Mouse (Mus musculus): ENCODE measurements around the gene Disp3. TPM values are rescaled to one million over a fixed set of nuclear protein-coding genes. Genes with fewer than 3 reads are reported as not detected.

The Disp3 gene
- polyA plus RNA-seq, 1 experiment from 2014 or later: 0.28 TPM

GRCm38 (mm10) chr4:148215264-148215900 lies 72.4 kb downstream of the Disp3 start:
- H3K9me3 ChIP-seq: no peaks in the 10 kb centered on the region
- ATAC-seq (ENCODE audit: insufficient number of reproducible peaks, insufficient read depth, low FRiP score, low TSS enrichment, low read depth): no peak
- H3K4me3 ChIP-seq (replicated peaks): no peak overlapping the region
- H3K27ac ChIP-seq: no peak overlapping the region
- no peaks in the 10 kb centered on the region for H3K36me3 ChIP-seq
- no peak overlapping the region for H3K4me2 ChIP-seq
- WGBS: 55% methylated on average over 11 of the region's 11 CpGs
- peaks cover 18% of the 10 kb centered on the region for H3K4me1 ChIP-seq (replicated peaks)
- no peak overlapping the region for H3K9ac ChIP-seq (replicated peaks)
- H3K27me3 ChIP-seq: peaks cover 81% of the 10 kb centered on the region

GRCm38 (mm10) chr4:148214460-148215136 lies 73.2 kb downstream of the Disp3 start:
- Histone ChIP-seq H3K36me3 (no peaks in the 10 kb centered on the region), H3K9ac (replicated peaks) (no peak overlapping the region), H3K9me3 (no peaks in the 10 kb centered on the region), H3K27ac (no peak overlapping the region), H3K27me3 (peaks cover 73% of the 10 kb centered on the region), H3K4me3 (replicated peaks) (no peak overlapping the region), H3K4me2 (no peak overlapping the region), H3K4me1 (replicated peaks) (peaks cover 18% of the 10 kb centered on the region)
- WGBS: 53% methylated on average over 5 of the region's 5 CpGs
- ATAC-seq (ENCODE audit: insufficient number of reproducible peaks, insufficient read depth, low FRiP score, low TSS enrichment, low read depth): no peak

- H3K27ac ChIP-seq: no peak overlapping the region
- H3K4me3 ChIP-seq (replicated peaks): no peak overlapping the region
- no peaks in the 10 kb centered on the region for H3K4me1 ChIP-seq (replicated peaks)
- no peaks in the 10 kb centered on the region for H3K36me3 ChIP-seq
- 57% methylated on average over 6 of the region's 6 CpGs for WGBS
- peaks cover 26% of the 10 kb centered on the region for H3K27me3 ChIP-seq
- ATAC-seq (ENCODE audit: insufficient number of reproducible peaks, insufficient read depth, low FRiP score, low TSS enrichment, low read depth): no peak
- H3K9ac ChIP-seq (replicated peaks): no peak overlapping the region
- no peak overlapping the region for H3K4me2 ChIP-seq
- H3K9me3 ChIP-seq: no peaks in the 10 kb centered on the region
These were observed 82.9 kb downstream of the Disp3 start for GRCm38 (mm10) chr4:148204873-148205232.

- Histone ChIP-seq H3K36me3 (no peaks in the 10 kb centered on the region), H3K27ac (no peak overlapping the region), H3K4me2 (no peak overlapping the region), H3K27me3 (peaks cover 32% of the 10 kb centered on the region), H3K9ac (replicated peaks) (no peak overlapping the region), H3K9me3 (no peaks in the 10 kb centered on the region), H3K4me3 (replicated peaks) (no peak overlapping the region), H3K4me1 (replicated peaks) (no peaks in the 10 kb centered on the region)
- WGBS: 65% methylated on average over 15 of the region's 15 CpGs
- ATAC-seq (ENCODE audit: insufficient number of reproducible peaks, insufficient read depth, low FRiP score, low TSS enrichment, low read depth): no peak
These were observed 83.5 kb downstream of the Disp3 start for GRCm38 (mm10) chr4:148204061-148204872.

- H3K27ac ChIP-seq: no peak overlapping the region
- H3K4me2 ChIP-seq: no peak overlapping the region
- H3K9me3 ChIP-seq: no peaks in the 10 kb centered on the region
- H3K36me3 ChIP-seq: no peaks in the 10 kb centered on the region
- H3K27me3 ChIP-seq: peaks cover 39% of the 10 kb centered on the region
- no peak overlapping the region for H3K4me3 ChIP-seq (replicated peaks)
- ATAC-seq (ENCODE audit: insufficient number of reproducible peaks, insufficient read depth, low FRiP score, low TSS enrichment, low read depth): no peak
- WGBS: 86% methylated on average over 2 of the region's 2 CpGs
- H3K4me1 ChIP-seq (replicated peaks): no peaks in the 10 kb centered on the region
- H3K9ac ChIP-seq (replicated peaks): no peak overlapping the region
These were observed 84.2 kb downstream of the Disp3 start for GRCm38 (mm10) chr4:148203557-148203956.

GRCm38 (mm10) chr4:148198721-148199120 lies 89.0 kb downstream of the Disp3 start:
- 38% methylated on average over 10 of the region's 10 CpGs for WGBS
- Histone ChIP-seq H3K27me3 (peaks cover 42% of the 10 kb centered on the region), H3K4me3 (replicated peaks) (no peak overlapping the region), H3K4me2 (no peak overlapping the region), H3K9ac (replicated peaks) (no peak overlapping the region), H3K27ac (no peak overlapping the region), H3K9me3 (no peaks in the 10 kb centered on the region), H3K4me1 (replicated peaks) (no peaks in the 10 kb centered on the region), H3K36me3 (no peaks in the 10 kb centered on the region)
- no peak for ATAC-seq (ENCODE audit: insufficient number of reproducible peaks, insufficient read depth, low FRiP score, low TSS enrichment, low read depth)

GRCm38 (mm10) chr4:148194400-148194799 lies 93.4 kb downstream of the Disp3 start:
- H3K36me3 ChIP-seq: no peaks in the 10 kb centered on the region
- no peaks in the 10 kb centered on the region for H3K9me3 ChIP-seq
- H3K27ac ChIP-seq: no peak overlapping the region
- H3K4me2 ChIP-seq: no peak overlapping the region
- no peak overlapping the region for H3K4me3 ChIP-seq (replicated peaks)
- H3K27me3 ChIP-seq: peaks cover 35% of the 10 kb centered on the region
- H3K4me1 ChIP-seq (replicated peaks): peaks cover 5% of the 10 kb centered on the region
- no peak for ATAC-seq (ENCODE audit: insufficient number of reproducible peaks, insufficient read depth, low FRiP score, low TSS enrichment, low read depth)
- H3K9ac ChIP-seq (replicated peaks): no peak overlapping the region

GRCm38 (mm10) chr4:148192707-148193245 lies 95.0 kb downstream of the Disp3 start:
- peaks cover 5% of the 10 kb centered on the region for H3K4me1 ChIP-seq (replicated peaks)
- peaks cover 23% of the 10 kb centered on the region; the same call in 1 of the 2 replicates for H3K27me3 ChIP-seq
- H3K36me3 ChIP-seq: no peaks in the 10 kb centered on the region
- no peaks in the 10 kb centered on the region for H3K9me3 ChIP-seq
- no peak overlapping the region for H3K27ac ChIP-seq
- H3K9ac ChIP-seq (replicated peaks): no peak overlapping the region
- 32% methylated on average over 11 of the region's 11 CpGs for WGBS
- ATAC-seq (ENCODE audit: insufficient number of reproducible peaks, insufficient read depth, low FRiP score, low TSS enrichment, low read depth): no peak
- no peak overlapping the region for H3K4me3 ChIP-seq (replicated peaks)
- H3K4me2 ChIP-seq: 0 out of 2 replicates have a peak overlapping the region, but pooled peaks have one; percentile 7

Other genes with a start within 250 kb of the Disp3 start
- gene Clcn6, start 249.1 kb downstream of the Disp3 start, polyA plus RNA-seq (2016; fragmentation: Nextera tagmentation; extraction: Ambion mirVana): 8.5 and 8.8 TPM in 2 replicates
- gene Mthfr, start 248.9 kb downstream of the Disp3 start, polyA plus RNA-seq (2016; fragmentation: Nextera tagmentation; extraction: Ambion mirVana): 27.3 and 28.9 TPM in 2 replicates
- gene Agtrap, start 199.9 kb downstream of the Disp3 start, polyA plus RNA-seq (2016; fragmentation: Nextera tagmentation; extraction: Ambion mirVana): 11.2 and 12.0 TPM in 2 replicates
- gene Mad2l2, start 157.6 kb downstream of the Disp3 start, polyA plus RNA-seq (2016; fragmentation: Nextera tagmentation; extraction: Ambion mirVana): 104 and 107 TPM in 2 replicates
- 1.8 and 1.9 TPM in 2 replicates for gene Draxin, start 157.3 kb downstream of the Disp3 start, polyA plus RNA-seq (2016; fragmentation: Nextera tagmentation; extraction: Ambion mirVana)
- gene Fbxo6, start 135.8 kb downstream of the Disp3 start, polyA plus RNA-seq (2016; fragmentation: Nextera tagmentation; extraction: Ambion mirVana): 11.8 and 11.9 TPM in 2 replicates
- 17.5 and 18.7 TPM in 2 replicates for gene Fbxo44, start 127.5 kb downstream of the Disp3 start, polyA plus RNA-seq (2016; fragmentation: Nextera tagmentation; extraction: Ambion mirVana)
- 2.5 and 3.3 TPM in 2 replicates for gene Fbxo2, start 127.3 kb downstream of the Disp3 start, polyA plus RNA-seq (2016; fragmentation: Nextera tagmentation; extraction: Ambion mirVana)
- 21.1 and 21.8 TPM in 2 replicates for gene Ubiad1, start 156.8 kb upstream of the Disp3 start, polyA plus RNA-seq (2016; fragmentation: Nextera tagmentation; extraction: Ambion mirVana)
- gene Mtor, start 160.6 kb upstream of the Disp3 start, polyA plus RNA-seq (2016; fragmentation: Nextera tagmentation; extraction: Ambion mirVana): 19.3 and 19.7 TPM in 2 replicates
- 0.89 and 1.1 TPM in 2 replicates for gene Angptl7, start 212.5 kb upstream of the Disp3 start, polyA plus RNA-seq (2016; fragmentation: Nextera tagmentation; extraction: Ambion mirVana)